Mouse (Mus musculus) ES-Bruce4 (cell line): ENCODE data around the gene Sez6l.

Source experiments
- CTCF ChIP-seq: IDR thresholded peaks from one replicate; pipeline ENCODE4 v1.8.1; 2011; ENCODE audit warnings: low read depth, low read length
- EP300 ChIP-seq: IDR thresholded peaks from 2 replicates; pipeline ENCODE4 v1.6.1; 2011; ENCODE audit warnings: low read depth, low read length; ENCODE audit not compliant: insufficient read depth
- POLR2A ChIP-seq: IDR thresholded peaks from one replicate; pipeline ENCODE4 v1.8.1; 2011; ENCODE audit warnings: low read length; ENCODE audit not compliant: insufficient read depth

DNA sequence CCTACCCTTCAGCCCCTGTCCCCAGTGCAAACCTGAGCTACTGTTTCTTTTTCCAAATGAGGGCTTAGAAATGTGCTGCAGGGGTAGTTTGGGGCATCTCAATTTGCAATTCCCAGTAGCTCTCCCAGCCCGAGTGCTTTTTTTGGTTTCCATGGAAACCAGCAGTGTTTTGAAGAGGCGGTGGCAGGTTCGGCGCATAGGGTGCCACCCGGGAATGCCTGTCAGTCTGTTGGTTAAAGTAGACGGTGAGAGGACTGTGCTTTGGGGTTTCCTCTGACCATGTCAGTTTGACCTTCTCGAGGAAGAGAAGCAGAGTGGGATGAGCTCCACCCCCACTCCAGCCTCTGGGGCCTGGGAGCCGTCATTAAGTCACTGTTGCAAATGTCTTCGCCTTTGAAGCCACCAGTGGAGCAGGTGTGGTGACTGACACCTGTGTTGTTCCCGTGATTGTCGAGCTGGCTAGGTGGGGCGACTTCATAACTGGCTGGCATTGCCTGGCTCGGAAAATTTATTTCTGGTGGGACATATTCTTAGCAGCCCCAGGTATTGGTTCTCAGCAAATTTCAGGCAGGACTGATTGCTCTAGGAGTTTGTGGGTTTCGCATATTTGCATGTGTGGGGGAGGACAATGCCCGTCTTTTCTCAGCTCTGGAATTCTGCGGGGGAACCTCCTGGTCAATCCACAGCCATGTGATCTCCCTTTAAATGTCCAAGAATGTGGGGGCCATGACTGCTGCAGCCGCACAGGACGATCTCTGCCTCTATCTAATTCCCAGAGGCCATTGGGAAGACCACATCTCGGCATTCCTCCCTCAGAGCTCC is 165.3 kb downstream of the Sez6l start:
- no peak for TF ChIP-seq POLR2A
- TF ChIP-seq EP300: no peak
- no peak for TF ChIP-seq CTCF
